Mouse (Mus musculus) forebrain, postnatal 0 days (tissue): ENCODE measurements around the gene Slc39a3. TPM values are rescaled to one million over a fixed set of nuclear protein-coding genes. Genes with fewer than 3 reads are reported as not detected.
"Not testable (repeated sequence)": the region's sequence is repeated elsewhere in the genome, so short reads cannot be mapped to it uniquely, and the experiment has no call there.

ENCODE experiments used
- ATAC-seq: fragments of 200-750 bp; cut with Nextera tagmentation; 2 replicates; pipeline ENCODE4 v1.8.0; 2017; ENCODE audit warnings: mild to moderate bottlenecking, moderate library complexity
- DNase-seq: peaks from one replicate; pipeline ENCODE4 v3.0.0-alpha.2; 2015
- H3K27ac ChIP-seq: fragments of 300-500 bp; sonication (generic); 2 replicates; pipeline ENCODE4 v1.5.1; 2014; ENCODE audit warnings: low read depth, mild to moderate bottlenecking, antibody characterized with exemption, low read length, moderate library complexity, mixed read lengths
- H3K27me3 ChIP-seq: fragments of 300-500 bp; sonication (generic); 2 replicates; pipeline ENCODE4 v1.6.1; 2014; ENCODE audit warnings: mild to moderate bottlenecking, low read length, mixed read lengths; ENCODE audit not compliant: insufficient read depth
- H3K36me3 ChIP-seq: fragments of 300-500 bp; sonication (generic); 2 replicates; pipeline ENCODE4 v1.6.1; 2014; ENCODE audit warnings: mild to moderate bottlenecking, moderate library complexity; ENCODE audit not compliant: insufficient read depth
- H3K4me1 ChIP-seq: fragments of 300-500 bp; sonication (generic); 2 replicates; pipeline ENCODE4 v1.6.1; 2014; ENCODE audit warnings: antibody characterized with exemption; ENCODE audit not compliant: insufficient read depth
- H3K4me2 ChIP-seq: fragments of 300-500 bp; sonication (generic); 2 replicates; pipeline ENCODE4 v1.6.1; 2014; ENCODE audit warnings: low read depth, mild to moderate bottlenecking, moderate library complexity
- H3K4me3 ChIP-seq: fragments of 300-500 bp; sonication (generic); 2 replicates; pipeline ENCODE4 v1.5.1; 2014; ENCODE audit warnings: low read depth, low read length, mixed read lengths
- H3K9ac ChIP-seq: fragments of 300-500 bp; sonication (generic); 2 replicates; pipeline ENCODE4 v1.6.1; 2014; ENCODE audit warnings: mild to moderate bottlenecking
- H3K9me3 ChIP-seq: fragments of 300-500 bp; sonication (generic); 2 replicates; pipeline ENCODE4 v1.6.1; 2016; ENCODE audit warnings: low read length
- CTCF ChIP-seq: sonication (generic); IDR thresholded peaks from 2 replicates; pipeline ENCODE4 v1.5.1; 2016; ENCODE audit warnings: antibody characterized with exemption, control low read depth, low read depth
- WGBS: fragments of 180-500 bp; shearing (Covaris S2); extraction: QIAGEN DNeasy Blood & Tissue Kit; methylation state at CpG from one replicate; pipeline ENCODE4 v1.1.7; 2014; 5-methylcytosine and 5-hydroxymethylcytosine counted together
- polyA plus RNA-seq: library from polyadenylated mRNA; unstranded; fragments of >200 nt; fragmentation: Nextera tagmentation; extraction: Ambion mirVana; gene quantifications from 2 replicates; pipeline ENCODE4 v1.2.1, GENCODE M21; 2015
- total RNA-seq: library from RNA; depleted of rRNA; stranded (reverse); fragments of >200 nt; gene quantifications from 2 replicates; pipeline ENCODE4 v1.2.3, GENCODE M21; 2014

Slc39a3 gene
- total and polyA plus RNA-seq, 2 experiments from 2014 or later = 45.2 to 104 TPM

- peaks cover 2% of the 10 kb centered on the region; the same call in 1 of the 2 replicates for H3K4me1 ChIP-seq
- ATAC-seq = no peak
- no peak overlapping the region for H3K4me2 ChIP-seq
- no peaks in the 10 kb centered on the region for H3K27me3 ChIP-seq
- WGBS = 82% methylated on average over 8 of the region's 8 CpGs
- no peaks in the 10 kb centered on the region for H3K9me3 ChIP-seq
- DNase-seq = no peak
- no peak overlapping the region for H3K4me3 ChIP-seq
- TF ChIP-seq CTCF = no peak
- H3K9ac ChIP-seq = no peak overlapping the region
- no peak overlapping the region for H3K27ac ChIP-seq
- peaks cover 71% of the 10 kb centered on the region for H3K36me3 ChIP-seq
Observed at GRCm38 (mm10) chr10:81075734-81076133, 38.5 kb upstream of the Slc39a3 start.

- no peak for ATAC-seq
- H3K9me3 ChIP-seq = no peaks in the 10 kb centered on the region
- no peaks in the 10 kb centered on the region for H3K27me3 ChIP-seq
- H3K27ac ChIP-seq = no peak overlapping the region
- peak; percentile 65 for TF ChIP-seq CTCF
- peaks cover 49% of the 10 kb centered on the region for H3K36me3 ChIP-seq
- H3K9ac ChIP-seq = no peak overlapping the region
- H3K4me2 ChIP-seq = no peak overlapping the region
- peaks cover 11% of the 10 kb centered on the region; the same call in 1 of the 2 replicates for H3K4me1 ChIP-seq
- DNase-seq = no peak
- no peak overlapping the region for H3K4me3 ChIP-seq
- WGBS = 58% methylated on average over 7 of the region's 7 CpGs
Observed at GRCm38 (mm10) chr10:81073464-81073863, 36.2 kb upstream of the Slc39a3 start.

GRCm38 (mm10) chr10:81072290-81072689 lies 35.1 kb upstream of the Slc39a3 start:
- Histone ChIP-seq H3K4me2 (no peak overlapping the region), H3K4me1 (peaks cover 11% of the 10 kb centered on the region; the same call in 1 of the 2 replicates), H3K9ac (no peak overlapping the region), H3K9me3 (no peaks in the 10 kb centered on the region), H3K36me3 (peaks cover 37% of the 10 kb centered on the region), H3K27me3 (no peaks in the 10 kb centered on the region), H3K27ac (no peak overlapping the region), H3K4me3 (no peak overlapping the region)
- no peak for DNase-seq
- ATAC-seq = no peak
- WGBS = 90% methylated on average over 8 of the region's 8 CpGs
- no peak for TF ChIP-seq CTCF

GRCm38 (mm10) chr10:81069836-81070235 lies 32.6 kb upstream of the Slc39a3 start, which contains the start of gene Thop1:
Gene Thop1, plus strand, starts transcription at chr10:81070035.
- peak within 1 kb of the TSS; percentile 88 for H3K4me3 ChIP-seq
- H3K9me3 ChIP-seq = no peaks in the 10 kb centered on the region
- H3K4me1 ChIP-seq = peaks cover 11% of the 10 kb centered on the region; the same call in 1 of the 2 replicates
- under 1% methylated on average over 35 of the region's 35 CpGs for WGBS
- no peaks in the 10 kb centered on the region for H3K27me3 ChIP-seq
- H3K9ac ChIP-seq = peak within 1 kb of the TSS; percentile 83
- H3K36me3 ChIP-seq = peaks cover 26% of the 10 kb centered on the region
- ATAC-seq = peak; percentile 98
- TF ChIP-seq CTCF = no peak
- peak within 1 kb of the TSS; percentile 75 for H3K27ac ChIP-seq
- peak; percentile 100 for DNase-seq
- peak within 1 kb of the TSS; percentile 73 for H3K4me2 ChIP-seq

- H3K9ac ChIP-seq = 0 out of 2 replicates have a peak overlapping the region, but pooled peaks have one; percentile 22
Observed at GRCm38 (mm10) chr10:81068706-81069105, 31.5 kb upstream of the Slc39a3 start.

GRCm38 (mm10) chr10:81064519-81064918 lies 27.3 kb upstream of the Slc39a3 start:
- H3K9ac ChIP-seq, DNase-seq, H3K4me2 ChIP-seq, H3K4me3 ChIP-seq, H3K9me3 ChIP-seq, H3K4me1 ChIP-seq, H3K27me3 ChIP-seq, H3K27ac ChIP-seq, H3K36me3 ChIP-seq, ATAC-seq: not testable (repeated sequence)
- 88% methylated on average over 8 of the region's 8 CpGs for WGBS

More at GRCm38 (mm10) chr10:81068706-81069105, 31.5 kb upstream of the Slc39a3 start:
- WGBS = 82% methylated on average over 5 of the region's 5 CpGs
- ATAC-seq = no peak
- H3K4me1 ChIP-seq = peaks cover 11% of the 10 kb centered on the region; the same call in 1 of the 2 replicates
- H3K27me3 ChIP-seq = no peaks in the 10 kb centered on the region
- no peak for TF ChIP-seq CTCF
- peak overlapping the region; percentile 75; the same call in 1 of the 2 replicates for H3K27ac ChIP-seq
- H3K9me3 ChIP-seq = no peaks in the 10 kb centered on the region
- no peak overlapping the region for H3K4me2 ChIP-seq
- H3K36me3 ChIP-seq = peaks cover 14% of the 10 kb centered on the region
- DNase-seq = no peak
- H3K4me3 ChIP-seq = no peak overlapping the region

GRCm38 (mm10) chr10:81062710-81063109 lies 25.5 kb upstream of the Slc39a3 start:
- no peak overlapping the region for H3K4me3 ChIP-seq
- no peaks in the 10 kb centered on the region for H3K36me3 ChIP-seq
- H3K27me3 ChIP-seq = no peaks in the 10 kb centered on the region
- DNase-seq = no peak
- no peak for TF ChIP-seq CTCF
- no peak overlapping the region for H3K4me2 ChIP-seq
- no peak for ATAC-seq
- no peak overlapping the region for H3K27ac ChIP-seq
- H3K4me1 ChIP-seq = peaks cover 8% of the 10 kb centered on the region
- no peaks in the 10 kb centered on the region for H3K9me3 ChIP-seq
- no peak overlapping the region for H3K9ac ChIP-seq
- 65% methylated on average over 4 of the region's 4 CpGs for WGBS
